Mouse (Mus musculus): ENCODE measurements around the gene Sdc3.

DNA sequence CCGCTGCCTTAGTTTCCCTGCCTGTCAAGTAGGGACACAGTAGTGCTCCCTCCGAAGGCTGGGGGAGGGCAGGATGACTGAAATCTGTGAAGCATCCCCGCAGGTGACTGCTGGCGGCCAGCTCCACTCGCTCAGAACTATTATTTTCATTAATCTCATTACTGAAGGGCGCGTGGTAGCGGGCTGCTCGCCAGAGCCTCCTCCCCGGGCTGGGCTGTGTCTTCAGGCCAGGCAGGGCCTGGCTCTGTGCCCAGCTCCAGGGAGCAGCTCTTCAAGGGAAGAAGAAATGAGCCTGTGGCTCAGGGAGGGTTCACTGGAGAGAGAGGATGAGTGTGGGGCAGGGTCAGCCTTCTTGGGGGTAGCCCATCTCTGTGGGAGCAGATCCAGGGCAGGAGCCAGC lies 82.3 kb downstream of the Sdc3 start:
- TF ChIP-seq CTCF (IDR thresholded peaks at IDR 0.05) (no peak), EP300 (IDR thresholded peaks at IDR 0.05) (no peak)

Data from lung, postnatal 0 days (tissue).